Mouse (Mus musculus): Measurements from ENCODE around the gene Mlec. TPM values are rescaled to one million over a fixed set of nuclear protein-coding genes. Genes with fewer than 3 reads are reported as not detected.
"Not testable (repeated sequence)": the region's sequence is repeated elsewhere in the genome, so short reads cannot be mapped to it uniquely, and the experiment has no call there.

Gene Mlec
- total RNA-seq, 2 experiments from 2014 or later = 92.7 to 96.4 TPM

GRCm38 (mm10) chr5:115124690-115125089 lies 33.3 kb downstream of the Mlec start:
- no peak for DNase-seq

- no peak for DNase-seq
These were observed 37.0 kb downstream of the Mlec start for GRCm38 (mm10) chr5:115120978-115121377.

- peak; percentile 59 to 61 for DNase-seq
These were observed 38.9 kb downstream of the Mlec start, which contains the start of gene Acads for GRCm38 (mm10) chr5:115118961-115119570. Gene Acads (minus strand): TSS chr5:115119346.

GRCm38 (mm10) chr5:115117467-115117866 lies 40.5 kb downstream of the Mlec start:
- DNase-seq = no peak

GRCm38 (mm10) chr5:115116426-115116825 lies 41.6 kb downstream of the Mlec start:
- DNase-seq = no peak

GRCm38 (mm10) chr5:115114501-115114900 lies 43.5 kb downstream of the Mlec start:
- DNase-seq = no peak

- DNase-seq = no peak
These were observed 44.7 kb downstream of the Mlec start for GRCm38 (mm10) chr5:115113244-115113643.

- no peak for DNase-seq
These were observed 46.8 kb downstream of the Mlec start for GRCm38 (mm10) chr5:115111156-115111555.

GRCm38 (mm10) chr5:115103253-115103652 lies 54.7 kb downstream of the Mlec start:
- not testable (repeated sequence) for DNase-seq

GRCm38 (mm10) chr5:115102231-115102630 lies 55.7 kb downstream of the Mlec start:
- no peak for DNase-seq

- DNase-seq = no peak
These were observed 57.5 kb downstream of the Mlec start for GRCm38 (mm10) chr5:115100473-115100872.

GRCm38 (mm10) chr5:115099991-115100390 lies 58.0 kb downstream of the Mlec start:
- DNase-seq = no peak

- DNase-seq = no peak
These were observed 58.4 kb downstream of the Mlec start for GRCm38 (mm10) chr5:115099530-115099929.

GRCm38 (mm10) chr5:115098195-115098594 lies 59.8 kb downstream of the Mlec start, which contains the start of gene Gm10401:
Gene Gm10401 (minus strand): TSS chr5:115098295.
- DNase-seq = no peak

Other genes with a start within 250 kb of the Mlec start
- not detected for gene Oasl1, start 234.9 kb downstream of the Mlec start, total RNA-seq (2021)
- 100 to 1,000 TPM; 185 to 227 TPM for gene 2210016L21Rik, start 216.0 kb downstream of the Mlec start, total RNA-seq (2021)
- gene Hnf1a, start 187.1 kb downstream of the Mlec start, total RNA-seq (2021) = not detected
- gene Sppl3, start 147.0 kb downstream of the Mlec start, total RNA-seq (2021) = 10 to 100 TPM; 80.5 to 81.7 TPM
- not detected for gene Gm10401, start 59.9 kb downstream of the Mlec start, total RNA-seq (2021)
- 10 to 100 TPM in 1 of 2 experiments, 1 to 10 TPM in 1; 8.8 to 10.3 TPM for gene Acads, start 38.8 kb downstream of the Mlec start, total RNA-seq (2021)
- gene Unc119b, start 23.2 kb downstream of the Mlec start, total RNA-seq (2021) = 10 to 100 TPM; 31.5 TPM
- gene Cabp1, start 36.2 kb upstream of the Mlec start, total RNA-seq (2021) = 100 to 1,000 TPM; 122 to 139 TPM
- gene Pop5, start 77.7 kb upstream of the Mlec start, total RNA-seq (2021) = 100 to 1,000 TPM; 117 to 122 TPM
- gene Rnf10, start 114.7 kb upstream of the Mlec start, total RNA-seq (2021) = 100 to 1,000 TPM; 238 to 245 TPM
- gene Coq5, start 121.5 kb upstream of the Mlec start, total RNA-seq (2021) = 10 to 100 TPM; 38.0 to 40.0 TPM
- 100 to 1,000 TPM; 813 to 849 TPM for gene Dynll1, start 142.8 kb upstream of the Mlec start, total RNA-seq (2021)
- 10 to 100 TPM; 85.8 to 88.9 TPM for gene Srsf9, start 169.0 kb upstream of the Mlec start, total RNA-seq (2021)
- gene Gatc, start 183.0 kb upstream of the Mlec start, total RNA-seq (2021) = 10 to 100 TPM; 20.9 to 22.0 TPM
- gene Triap1, start 183.0 kb upstream of the Mlec start, total RNA-seq (2021) = 10 to 100 TPM; 24.8 to 29.2 TPM
- 100 to 1,000 TPM; 708 to 783 TPM for gene Cox6a1, start 190.8 kb upstream of the Mlec start, total RNA-seq (2021)